Mouse (Mus musculus) c-Kit-positive CD71-positive TER-119-positive erythroid progenitor cells, embryonic 14.5 days (primary cell): ENCODE results near the gene Gpr162.
"Not testable (repeated sequence)": the region's sequence is repeated elsewhere in the genome, so short reads cannot be mapped to it uniquely, and the experiment has no call there.

Source experiments
- DNase-seq: peaks from one replicate; pipeline ENCODE4 v3.0.0-alpha.2; 2013; ENCODE audit warnings: low spot score

The Gpr162 gene

DNA sequence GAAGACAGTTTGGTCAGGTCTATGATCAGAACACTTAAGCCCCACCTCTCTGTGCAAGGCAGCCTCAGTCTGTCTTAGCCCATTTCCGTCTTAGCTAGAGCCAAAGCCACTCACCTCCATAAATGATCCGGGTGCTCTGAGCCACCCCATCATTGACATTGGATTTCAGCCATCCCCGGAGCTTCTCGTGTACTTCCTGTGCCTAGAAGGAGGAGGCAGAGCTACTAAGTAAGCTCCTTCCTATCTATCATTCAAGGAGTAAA, 52.4 kb downstream of the Gpr162 start:
- no peak for DNase-seq

DNA sequence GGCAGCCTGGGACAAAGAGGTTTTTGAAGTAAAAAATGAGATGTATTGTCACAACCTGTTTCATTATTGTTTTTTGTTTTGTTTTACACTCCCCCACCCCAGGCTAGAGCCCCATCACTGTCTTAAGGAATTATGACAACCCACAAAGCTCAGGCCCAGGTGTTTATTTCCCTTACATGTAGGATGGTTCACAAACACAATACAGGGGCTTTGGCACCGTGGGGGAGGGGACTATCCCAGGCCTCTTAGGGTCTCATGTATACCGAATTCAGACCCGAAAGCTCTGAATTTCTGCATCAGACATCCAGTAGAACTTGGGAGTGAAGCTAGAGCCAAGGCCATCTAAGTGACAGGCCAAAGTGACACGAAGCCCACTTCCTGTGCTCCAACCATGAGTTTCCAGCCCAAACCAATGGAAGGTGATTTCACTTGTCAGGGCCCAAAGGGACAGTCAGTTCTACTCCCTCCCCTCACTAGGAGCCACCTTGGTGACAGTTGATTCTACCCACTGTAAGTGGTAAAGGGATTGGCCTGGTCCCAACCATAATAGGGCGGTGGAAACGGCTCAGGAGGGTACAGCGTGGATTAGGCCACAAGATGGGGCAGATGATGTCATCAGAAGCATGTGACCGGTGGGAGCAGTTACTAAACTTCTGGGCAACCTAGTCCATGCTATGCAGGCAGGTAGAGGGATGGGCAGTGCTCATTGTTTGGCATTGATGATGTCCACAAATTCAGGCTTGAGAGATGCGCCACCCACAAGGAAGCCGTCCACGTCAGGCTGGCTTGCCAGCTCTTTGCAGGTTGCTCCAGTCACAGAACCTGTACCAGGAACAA, 53.0 kb downstream of the Gpr162 start:
- not testable (repeated sequence) for DNase-seq

- DNase-seq: no peak
These were observed 53.8 kb downstream of the Gpr162 start for GRCm38 (mm10) chr6:124809775-124810538.

- DNase-seq: peak; percentile 65
These were observed 54.6 kb downstream of the Gpr162 start for GRCm38 (mm10) chr6:124809052-124809774.
